Mouse (Mus musculus) cerebellum, postnatal 4 days (tissue): Measurements from ENCODE around the gene Olfr1373.
"Not testable (repeated sequence)": the region's sequence is repeated elsewhere in the genome, so short reads cannot be mapped to it uniquely, and the experiment has no call there.

Experiments used
- DNase-seq, 2 experiments: peaks; one replicate each; pipeline ENCODE4 v3.0.0; 2022; ENCODE audit warnings: low spot score in 2 of 2, mixed read lengths in 1 of 2

Gene Olfr1373

DNA sequence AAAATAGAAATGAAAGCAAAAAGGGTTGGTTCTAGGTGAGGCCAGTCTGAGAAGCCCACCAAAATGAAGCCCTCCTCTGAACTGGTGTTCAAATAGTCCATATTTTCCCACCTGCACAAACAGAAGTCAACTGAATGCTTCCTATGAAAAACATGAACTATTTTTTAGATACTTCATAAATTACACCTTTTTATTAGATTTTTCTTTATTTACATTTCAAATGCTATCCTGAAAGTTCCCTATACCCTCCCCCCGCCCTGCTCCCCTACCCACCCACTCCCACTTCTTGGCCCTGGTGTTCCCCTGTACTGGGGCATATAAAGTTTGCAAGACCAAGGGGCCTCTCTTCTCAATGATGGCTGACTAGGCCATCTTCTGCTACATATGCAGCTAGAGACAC lies at the start of gene Olfr1373:
Olfr1373 (minus strand) TSS at position 101 of the 400 bp plus-strand sequence.
- not testable (repeated sequence) for DNase-seq

DNA sequence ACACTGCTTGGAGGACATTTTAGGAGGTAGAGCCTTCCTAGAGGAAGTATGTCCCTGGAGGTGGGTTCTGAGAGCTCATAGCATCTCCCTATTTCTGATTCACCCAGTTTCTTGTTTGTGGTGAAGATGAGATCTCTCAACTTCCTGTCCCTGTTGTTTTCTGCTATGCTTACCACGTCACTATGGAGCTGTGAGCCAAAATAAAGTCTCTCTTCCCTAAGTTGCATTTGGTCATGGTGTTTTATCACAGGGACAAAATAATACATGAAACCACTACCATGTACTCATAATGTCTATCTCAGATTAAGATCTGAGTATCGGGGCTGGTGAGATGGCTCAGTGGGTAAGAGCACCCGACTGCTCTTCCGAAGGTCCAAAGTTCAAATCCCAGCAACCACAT lies 35.3 kb upstream of the Olfr1373 start:
- DNase-seq: not testable (repeated sequence)

DNA sequence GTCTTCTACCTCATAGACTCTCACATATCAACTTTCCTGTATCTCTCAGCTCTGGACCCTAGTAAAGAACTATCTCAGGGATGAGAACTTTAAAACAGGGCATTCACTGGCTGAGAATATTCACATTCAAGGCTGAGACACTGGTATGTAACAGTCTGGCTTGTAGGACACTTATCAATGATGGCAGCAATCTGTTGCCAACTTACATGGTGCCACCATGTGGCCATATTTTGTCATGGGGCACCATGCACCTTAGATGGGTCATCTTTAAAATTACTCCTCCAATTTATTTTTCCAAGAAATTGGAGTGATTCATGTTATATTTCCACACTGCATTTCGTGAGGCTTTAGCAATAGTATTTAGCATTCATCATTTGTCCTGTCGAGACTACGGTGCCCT lies 34.6 kb upstream of the Olfr1373 start:
- DNase-seq: not testable (repeated sequence)

DNA sequence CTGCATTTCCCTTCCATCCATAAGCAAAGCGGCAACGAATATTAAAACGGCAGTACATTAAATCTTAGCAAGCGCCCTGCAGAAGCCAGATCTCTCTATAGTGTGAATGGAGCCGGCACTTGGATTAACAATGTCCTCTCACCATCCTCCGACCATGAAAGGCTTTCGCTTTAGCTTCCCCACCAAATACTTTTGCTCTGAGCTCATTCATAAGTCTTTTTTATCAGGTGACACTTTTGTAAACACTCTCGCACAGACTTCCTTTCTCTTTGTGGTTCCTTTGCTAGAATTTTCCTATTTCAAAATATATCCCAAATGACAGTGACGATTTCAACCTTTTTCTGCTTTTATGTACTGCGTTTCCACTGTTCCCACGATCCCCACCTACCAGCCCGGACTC lies 23.1 kb upstream of the Olfr1373 start:
- DNase-seq: no peak

DNA sequence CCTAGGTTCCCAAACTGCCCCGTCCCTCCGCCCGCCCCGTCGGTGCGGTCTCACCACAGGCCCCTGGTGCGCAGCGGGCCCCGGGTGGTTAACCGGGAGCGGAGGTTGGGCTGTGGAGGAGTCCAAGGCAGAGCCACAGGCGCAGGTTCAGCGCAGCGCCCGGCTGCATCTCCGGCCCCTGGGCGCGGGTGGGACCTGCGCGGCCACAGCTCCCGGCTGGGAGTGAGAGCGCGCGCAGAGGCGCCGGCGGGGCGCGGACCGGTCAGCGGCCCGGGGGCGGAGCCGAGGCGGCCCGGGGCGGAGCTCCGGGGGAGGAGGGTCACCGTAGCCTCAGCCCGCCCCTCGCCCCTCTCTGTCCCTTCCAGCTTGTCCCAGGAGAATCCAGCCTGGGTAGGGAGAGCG lies 22.6 kb upstream of the Olfr1373 start:
- DNase-seq: not testable (repeated sequence)

DNA sequence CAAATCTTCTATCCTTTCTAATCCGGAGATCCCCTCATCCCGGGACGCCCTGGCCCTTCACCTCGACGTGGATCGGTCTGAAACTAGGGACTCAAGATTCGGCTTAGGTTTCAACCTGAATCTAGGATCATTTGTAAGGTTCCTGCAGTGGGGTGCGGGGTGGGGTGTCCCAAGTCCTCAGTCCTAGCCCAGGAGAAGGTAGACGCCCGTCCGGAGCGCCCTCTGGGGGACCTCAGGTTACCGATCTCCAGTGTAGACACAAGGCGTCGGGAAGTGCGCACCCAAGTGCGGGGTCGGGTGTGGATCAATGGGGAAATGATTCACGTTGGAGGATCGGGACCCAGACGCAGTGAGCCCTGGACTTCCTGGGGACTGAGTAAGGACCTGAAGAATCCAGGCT lies 21.8 kb upstream of the Olfr1373 start:
- DNase-seq: no peak

DNA sequence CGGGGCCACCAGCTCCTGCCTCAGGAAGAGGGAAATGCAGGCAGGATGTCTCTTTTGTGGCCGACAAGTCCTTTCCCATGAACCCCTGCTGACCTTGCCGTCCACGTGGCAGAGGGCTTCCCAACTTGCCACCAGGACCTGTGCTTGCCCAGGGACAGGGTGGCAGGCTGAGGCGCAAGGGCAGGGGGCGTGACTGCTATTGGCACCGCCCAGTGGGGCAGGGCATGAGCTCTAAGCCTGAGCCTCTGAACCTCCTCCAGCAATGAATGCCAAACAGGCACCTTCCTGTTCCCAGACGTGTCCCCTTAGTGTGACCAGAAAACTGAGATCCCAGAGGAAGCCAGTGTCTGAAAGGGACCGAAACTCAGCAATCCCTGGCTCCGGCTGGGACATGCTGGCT lies 18.6 kb upstream of the Olfr1373 start:
- no peak for DNase-seq

DNA sequence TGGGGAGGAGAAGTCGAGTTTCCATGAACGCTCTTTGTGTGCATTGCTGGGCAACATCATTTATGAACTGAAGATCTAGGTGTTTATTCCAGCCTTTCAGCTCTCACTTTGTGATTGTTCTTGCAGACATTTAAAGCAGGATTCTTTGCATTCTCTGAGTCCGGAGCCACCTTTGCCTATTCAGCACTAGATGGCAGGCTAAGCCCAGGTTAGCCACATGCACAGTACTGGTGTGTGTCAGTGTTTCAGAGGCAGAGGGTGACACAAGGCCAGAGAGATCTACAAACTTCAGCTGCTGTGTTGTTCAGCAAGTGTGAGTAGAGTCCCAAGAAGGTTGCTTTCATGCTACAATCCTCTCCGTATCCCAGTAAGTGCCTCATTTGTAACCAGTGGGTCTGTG lies 1.7 kb downstream of the Olfr1373 start:
- DNase-seq: peak in 1 of 2 experiments; percentile 30

DNA sequence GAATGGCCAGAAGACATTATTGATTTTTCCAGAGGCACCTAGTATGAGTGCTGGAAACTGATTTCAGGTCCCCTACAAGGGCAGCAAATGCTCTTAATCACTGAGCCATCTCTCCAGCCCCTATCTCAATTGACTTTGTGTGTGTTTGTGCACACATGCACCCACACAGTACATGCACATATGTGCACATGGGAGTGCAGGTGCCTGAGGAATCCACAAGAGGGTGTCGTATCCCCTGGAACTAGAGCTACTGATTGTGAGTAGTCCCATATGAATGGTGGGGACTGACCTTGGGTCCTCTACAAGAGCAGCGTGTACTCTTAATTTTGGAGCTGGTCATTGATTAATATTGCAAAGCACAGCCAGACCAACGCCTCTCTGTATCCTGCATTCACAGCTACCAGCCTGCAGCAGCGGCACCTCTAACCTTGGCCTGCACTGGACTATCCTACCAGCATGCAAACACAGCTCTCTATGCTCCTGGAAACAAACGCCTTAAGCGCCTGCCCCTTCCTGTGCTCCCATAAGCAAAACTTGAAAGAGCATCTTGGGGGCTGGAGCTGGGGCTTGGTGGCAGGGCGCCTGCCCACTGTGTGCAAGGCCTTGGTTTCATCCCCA lies 14.8 kb downstream of the Olfr1373 start:
- DNase-seq: no peak

DNA sequence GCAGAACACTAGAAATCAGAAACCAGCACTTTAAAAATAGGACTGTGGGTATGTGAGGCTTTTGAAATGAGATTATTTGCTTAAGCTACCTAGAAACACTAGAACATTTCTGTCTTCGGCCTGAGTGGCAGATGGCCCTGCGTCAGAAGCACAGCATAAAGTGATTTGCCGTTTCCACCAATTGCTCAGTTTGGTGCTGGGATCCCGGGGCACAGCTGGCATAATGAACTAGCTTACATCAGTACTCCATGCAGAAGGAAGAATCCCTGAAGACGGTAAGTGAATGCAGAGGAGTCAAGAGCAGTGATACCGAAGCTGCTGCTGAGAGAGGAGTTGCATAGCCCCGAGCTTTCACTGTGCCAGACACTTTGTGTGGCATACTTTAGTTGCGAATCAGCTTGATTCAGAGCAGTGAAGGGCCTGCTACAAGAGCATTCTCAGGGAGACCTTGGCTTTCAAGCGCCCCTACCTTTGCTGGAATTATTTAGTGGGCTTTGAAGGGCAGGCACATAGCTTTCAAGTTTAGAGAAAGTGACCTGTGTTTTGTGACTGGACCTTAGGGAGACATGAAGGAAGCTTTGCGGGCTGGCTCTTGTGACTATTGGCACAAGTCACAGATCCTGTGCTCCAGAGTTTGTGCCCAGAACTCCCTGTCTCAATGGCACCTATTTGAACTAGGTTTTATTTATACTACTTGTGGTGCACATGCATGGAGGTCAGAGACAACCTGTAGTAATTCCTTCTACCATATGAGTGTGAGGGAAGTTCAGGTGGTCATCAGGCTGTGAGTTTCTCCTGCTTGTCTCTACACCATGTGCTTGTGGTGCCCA lies 15.5 kb downstream of the Olfr1373 start:
- peak in 1 of 2 experiments; percentile 8 for DNase-seq

DNA sequence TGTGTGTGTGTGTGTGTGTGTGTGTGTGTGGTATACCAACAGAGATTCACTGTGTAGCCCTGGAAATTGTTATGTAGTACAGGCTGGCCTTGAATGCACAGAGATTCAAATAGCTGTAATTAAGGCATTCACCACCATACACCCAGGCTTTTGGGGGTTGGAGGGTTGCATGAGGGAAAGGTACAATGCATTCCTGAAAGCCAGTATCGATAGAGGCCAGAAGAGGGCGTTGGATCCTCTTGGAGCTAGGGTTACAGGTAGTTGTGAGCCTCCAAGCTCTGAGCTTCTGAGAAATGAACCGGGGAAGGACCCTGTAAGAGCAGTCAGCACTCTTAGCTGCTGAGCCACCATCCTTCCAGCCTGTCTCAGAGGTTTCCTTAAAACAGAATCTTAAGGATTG lies 16.2 kb downstream of the Olfr1373 start:
- peak in 1 of 2 experiments; percentile 9 for DNase-seq

DNA sequence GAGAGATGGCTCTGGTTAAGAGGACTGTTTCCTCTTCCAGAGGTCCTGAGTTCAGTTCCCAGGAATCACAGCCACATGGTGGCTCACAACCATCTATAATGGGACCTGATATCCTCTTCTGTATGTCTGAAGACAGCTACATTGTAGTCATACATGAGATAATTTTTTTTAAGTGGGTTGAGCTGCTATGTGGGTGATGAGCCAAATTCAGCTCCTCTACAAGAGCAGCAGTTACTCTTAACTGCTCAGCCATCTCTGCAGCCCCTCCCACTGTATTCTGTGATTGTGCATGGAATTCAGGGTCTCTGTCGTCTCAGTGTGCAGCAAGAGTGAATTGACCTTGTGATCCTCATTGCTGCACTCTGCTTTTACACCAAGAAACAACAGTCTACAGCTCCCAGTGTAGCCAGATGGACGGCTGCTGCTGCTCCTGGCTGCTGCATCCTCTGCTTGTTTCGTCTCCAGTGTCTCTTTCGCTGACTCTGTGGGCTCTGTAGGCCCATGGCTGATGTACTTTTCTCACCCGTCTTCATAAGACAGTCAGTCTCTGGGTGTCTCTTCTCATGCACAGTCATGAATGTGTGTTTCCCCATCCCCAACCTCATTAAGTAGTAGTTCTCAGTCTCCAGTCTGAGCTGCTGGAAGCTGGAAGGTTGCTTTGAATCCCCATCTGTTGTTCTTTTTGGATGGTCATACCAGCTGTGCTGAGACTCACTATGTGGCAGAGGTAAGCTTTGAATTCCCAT lies 16.8 kb downstream of the Olfr1373 start:
- no peak for DNase-seq

DNA sequence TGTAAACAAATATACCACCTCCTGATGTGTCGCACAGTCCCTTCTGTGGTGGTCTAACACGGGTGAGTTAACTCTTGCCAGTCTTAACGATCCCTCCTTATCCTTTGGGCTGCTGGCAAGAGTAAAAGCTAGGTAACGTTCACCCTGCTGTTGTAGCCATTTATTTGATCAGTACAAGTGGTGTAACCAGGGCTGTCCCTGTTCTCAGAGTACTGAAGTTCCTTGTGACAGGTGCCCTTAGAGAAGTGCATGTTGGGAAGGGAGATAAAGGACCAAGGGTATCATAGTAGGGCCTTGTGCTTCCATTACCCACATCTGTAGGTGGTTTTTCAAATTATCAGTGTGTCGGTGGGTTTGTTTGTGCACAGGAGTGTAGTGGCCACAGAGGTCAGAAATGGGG lies 17.6 kb downstream of the Olfr1373 start:
- DNase-seq: no peak

DNA sequence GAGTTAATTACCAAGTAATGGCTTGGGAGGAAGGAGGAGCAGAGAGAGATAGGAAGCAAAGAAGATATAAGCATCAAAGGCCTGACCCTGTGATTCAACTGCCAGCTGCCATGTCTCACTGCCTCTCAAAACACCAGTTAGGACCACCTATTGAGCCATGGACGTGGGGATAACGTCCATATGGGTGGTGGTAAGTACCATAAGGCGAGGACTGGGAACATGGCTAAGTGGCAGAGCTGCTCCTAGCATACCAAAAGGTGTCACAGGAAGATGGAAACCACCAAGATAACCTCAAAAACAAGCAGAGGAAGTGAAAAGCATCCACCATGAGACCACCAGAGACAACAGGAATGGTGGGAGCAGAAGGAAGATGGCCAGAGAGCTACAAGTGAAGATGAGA lies 18.2 kb downstream of the Olfr1373 start:
- DNase-seq: no peak

DNA sequence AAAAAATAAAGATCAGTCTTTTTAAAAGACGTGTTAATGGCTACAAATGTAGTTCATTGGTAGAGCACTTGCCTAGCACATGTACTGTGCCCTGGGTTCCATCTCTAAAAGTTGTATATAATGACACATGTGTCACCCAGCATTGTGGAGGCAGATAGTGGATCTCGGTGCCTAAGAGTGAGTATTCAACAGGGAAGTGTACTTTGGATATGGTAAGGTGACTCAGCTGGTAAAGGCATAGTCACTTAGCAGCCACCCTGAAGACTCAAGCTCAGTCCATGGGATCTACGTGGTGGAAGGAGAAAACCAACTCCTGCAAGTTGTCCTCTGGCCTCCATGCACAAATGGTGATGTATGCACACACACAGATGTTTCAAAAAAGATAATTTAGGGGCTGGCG lies 20.9 kb downstream of the Olfr1373 start:
- no peak for DNase-seq

DNA sequence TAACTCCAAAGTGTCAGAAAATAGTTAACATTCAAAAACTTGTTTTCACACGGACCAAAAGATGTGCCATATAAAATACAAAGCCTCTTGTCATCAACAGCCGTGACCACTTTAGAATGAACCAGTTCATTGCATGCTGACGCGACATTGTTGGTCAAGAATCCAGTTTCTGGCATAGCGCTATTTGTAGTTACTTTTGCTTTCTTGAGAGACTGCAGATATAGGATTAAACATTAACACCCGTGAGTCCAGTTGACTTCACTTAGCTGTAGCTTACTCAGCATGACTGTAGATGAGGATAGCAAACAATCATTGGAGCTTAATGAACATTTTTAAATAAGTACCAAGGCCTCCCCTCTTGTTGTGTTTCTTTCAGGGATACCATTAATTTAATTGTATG lies 23.3 kb downstream of the Olfr1373 start:
- DNase-seq: no peak

DNA sequence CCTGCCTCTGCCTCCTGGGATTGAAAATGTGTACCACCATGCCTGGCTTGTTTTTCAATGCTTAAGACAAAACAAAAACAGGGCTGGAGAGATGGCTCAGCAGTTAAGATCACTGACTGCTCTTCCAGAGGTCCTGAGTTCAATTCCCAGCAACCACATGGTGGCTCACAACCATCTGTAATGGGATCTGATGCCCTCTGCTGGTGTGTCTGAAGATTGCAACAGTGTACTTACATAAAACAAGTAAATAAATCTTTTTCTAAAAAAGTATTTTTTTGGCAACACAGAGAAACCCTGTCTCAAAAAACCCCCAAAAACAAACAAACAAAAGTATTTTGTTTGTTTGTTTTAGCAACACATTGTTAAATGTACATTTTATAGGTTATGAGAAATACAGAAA lies 24.9 kb downstream of the Olfr1373 start:
- not testable (repeated sequence) for DNase-seq

DNA sequence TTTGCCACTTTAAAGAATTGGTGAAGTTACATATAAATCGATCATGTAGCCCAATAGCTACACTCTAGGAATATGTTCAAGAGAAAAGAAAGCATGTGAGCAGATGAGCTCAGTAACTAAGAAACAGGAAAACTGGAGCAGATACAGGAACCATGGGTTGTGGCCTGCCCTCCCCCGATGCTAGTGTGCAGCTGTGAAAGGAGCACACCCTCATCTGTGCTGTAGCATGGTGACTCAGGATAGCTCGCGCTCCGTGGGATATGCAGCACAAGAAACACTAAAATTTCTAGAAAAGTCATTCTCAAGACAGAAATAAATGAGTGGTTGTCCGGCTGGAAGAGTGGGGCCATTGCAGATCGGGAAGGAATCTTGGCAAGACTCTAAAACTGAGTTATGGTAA lies 28.2 kb downstream of the Olfr1373 start:
- no peak for DNase-seq

DNA sequence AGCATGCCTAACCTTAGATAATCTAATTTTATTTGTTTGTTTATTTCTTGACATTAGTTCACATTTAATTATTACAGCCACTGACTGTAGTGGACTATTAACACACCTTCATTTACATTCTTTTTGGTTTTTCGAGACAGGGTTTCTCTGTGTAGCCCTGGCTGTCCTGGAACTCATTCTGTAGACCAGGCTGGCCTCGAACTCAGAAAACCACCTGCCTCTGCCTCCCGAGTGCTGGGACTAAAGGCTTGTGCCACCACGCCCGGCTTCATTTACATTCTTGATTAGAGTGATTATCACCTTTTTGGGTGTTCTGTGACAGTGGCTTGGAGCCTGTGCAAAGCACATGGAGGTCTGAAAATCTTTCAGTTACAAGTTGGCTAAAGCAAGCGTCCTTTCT lies 29.2 kb downstream of the Olfr1373 start:
- DNase-seq: not testable (repeated sequence)

DNA sequence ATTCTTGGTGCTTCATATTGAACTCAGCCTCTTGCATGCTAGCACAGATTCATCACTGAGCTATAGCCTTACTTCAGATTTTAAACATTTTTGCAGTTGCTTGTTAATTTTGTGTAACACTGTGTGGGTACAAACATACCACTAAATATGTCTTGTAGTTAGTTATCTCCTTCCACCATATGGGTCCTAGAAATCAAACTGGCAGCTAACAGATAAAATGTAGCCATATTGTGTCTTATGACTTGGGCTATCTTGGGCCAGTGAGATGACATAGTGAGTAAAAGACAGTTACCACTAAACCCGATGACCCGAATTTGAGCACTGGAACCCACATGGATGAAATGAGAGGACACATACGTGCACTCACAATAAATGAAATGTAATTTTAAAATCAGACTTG lies 29.8 kb downstream of the Olfr1373 start:
- no peak for DNase-seq

DNA sequence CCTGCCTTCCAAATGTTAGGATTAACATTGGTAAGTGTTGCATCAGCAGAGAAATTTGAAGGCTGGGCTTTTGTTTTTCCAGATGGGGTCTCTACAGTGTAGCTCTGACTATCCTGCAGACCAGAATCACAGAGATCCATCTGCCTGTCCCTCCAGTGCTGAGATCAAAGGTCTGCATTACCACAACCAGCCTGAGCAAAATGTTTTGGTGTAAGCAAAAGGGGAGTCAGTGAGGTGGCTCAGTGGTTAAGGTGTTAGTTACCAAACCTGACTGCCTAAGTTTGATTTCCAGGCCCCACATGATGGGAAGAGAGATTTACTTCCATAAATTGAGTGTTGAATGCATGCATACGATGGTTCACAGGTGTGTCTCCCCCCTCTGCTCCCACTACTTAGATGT lies 35.9 kb downstream of the Olfr1373 start:
- no peak for DNase-seq

DNA sequence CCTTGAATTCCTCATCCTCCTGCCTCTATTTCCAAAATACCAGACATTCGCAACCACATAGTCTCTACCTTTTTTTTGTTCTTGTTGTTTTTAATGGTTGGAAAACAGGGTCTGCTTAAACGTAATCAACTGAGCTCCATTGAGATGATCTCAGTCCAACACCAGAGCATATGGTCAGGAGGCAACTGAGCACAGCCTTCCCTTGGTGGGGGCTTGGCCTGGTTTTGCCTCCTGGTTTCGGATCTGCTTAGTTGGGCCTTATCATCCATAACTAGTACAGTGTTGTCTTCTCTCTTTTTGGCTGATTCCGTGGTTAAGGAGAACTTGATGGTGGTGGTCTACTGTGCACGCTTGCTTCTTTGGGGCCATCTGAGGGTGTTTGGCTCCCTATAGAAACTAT lies 36.5 kb downstream of the Olfr1373 start:
- no peak for DNase-seq

DNA sequence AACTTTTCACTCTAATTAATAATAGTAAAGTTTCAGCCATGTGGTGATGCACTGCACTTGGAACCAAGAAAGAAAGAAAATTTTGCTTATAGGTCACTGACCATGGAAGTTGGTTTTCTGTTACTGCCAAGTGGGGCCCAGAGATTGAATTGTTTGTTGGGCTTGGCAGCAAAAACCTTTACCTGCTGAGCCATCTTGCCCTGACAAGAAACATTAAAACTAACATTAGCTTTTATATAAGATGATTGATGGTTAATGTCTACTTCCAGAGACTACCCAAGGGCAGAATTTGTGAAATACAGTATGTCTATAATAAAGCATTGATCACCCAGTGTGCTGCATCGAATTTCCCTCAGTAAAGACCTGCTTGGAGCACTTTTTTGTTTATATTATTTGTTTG lies 38.9 kb downstream of the Olfr1373 start:
- DNase-seq: no peak
